12 mouse cellular contexts compared by ENCODE assay signal in genomic region chr1:143911230-143911629, GRCm38 (mm10).
"Had no signal": no experiment of that assay in that cellular context is flagged by ENCODE, and none has a peak within 500 bp of the region (broad histone marks: within the 10 kb centered on the region; RNA-seq: fewer than 3 reads in every experiment).

No protein-coding gene starts in this region.

- H3K27me3 ChIP-seq: midbrain, embryonic 13.5 days; midbrain, embryonic 15.5 days; neural tube, embryonic 12.5 days; stomach, embryonic 15.5 days had no signal

- DNase-seq: lung, adult 18-20 months; lung, embryonic 14.5 days; lung, postnatal 10 days; lung, postnatal 4 days; right cerebral cortex, postnatal 14 days; thymus, postnatal 14 days; thymus, postnatal 36 days had no signal

- ATAC-seq: midbrain, embryonic 13.5 days; midbrain, embryonic 15.5 days had no signal

- H3K4me3 ChIP-seq: midbrain, embryonic 10.5 days; midbrain, embryonic 13.5 days; midbrain, embryonic 15.5 days; neural tube, embryonic 12.5 days; stomach, embryonic 15.5 days had no signal

- H3K4me2 ChIP-seq: lung, embryonic 14.5 days; midbrain, embryonic 13.5 days; midbrain, embryonic 15.5 days; neural tube, embryonic 12.5 days; stomach, embryonic 15.5 days had no signal

- H3K36me3 ChIP-seq: midbrain, embryonic 10.5 days; midbrain, embryonic 13.5 days; midbrain, embryonic 15.5 days; neural tube, embryonic 12.5 days; stomach, embryonic 15.5 days had no signal
